Mouse (Mus musculus) heart, postnatal 0 days (tissue): ENCODE results near the gene Fam83g. TPM values are rescaled to one million over a fixed set of nuclear protein-coding genes. Genes with fewer than 3 reads are reported as not detected.
"Not testable (repeated sequence)": the region's sequence is repeated elsewhere in the genome, so short reads cannot be mapped to it uniquely, and the experiment has no call there.

Experiments used
- ATAC-seq: fragments of 200-750 bp; cut with Nextera tagmentation; 2 replicates; pipeline ENCODE4 v1.8.0; 2017; ENCODE audit warnings: low read depth, moderate number of reproducible peaks, moderate library complexity; ENCODE audit not compliant: insufficient read depth
- DNase-seq: peaks from one replicate; pipeline ENCODE4 v3.0.0-alpha.2; 2016; ENCODE audit warnings: low spot score
- H3K27ac ChIP-seq: fragments of 300-500 bp; sonication (generic); 2 replicates; pipeline ENCODE4 v1.5.1; 2014; ENCODE audit warnings: low read depth, mild to moderate bottlenecking
- H3K27me3 ChIP-seq: fragments of 300-500 bp; sonication (generic); 2 replicates; pipeline ENCODE4 v1.6.1; 2014; ENCODE audit warnings: low read length, mixed read lengths; ENCODE audit not compliant: control insufficient read depth, insufficient read depth
- H3K36me3 ChIP-seq: fragments of 300-500 bp; sonication (generic); replicated peaks from 2 replicates; pipeline ENCODE4 v1.6.1; 2014; ENCODE audit warnings: low read length, mixed read lengths; ENCODE audit not compliant: control insufficient read depth, insufficient read depth
- H3K4me1 ChIP-seq: fragments of 300-500 bp; sonication (generic); 2 replicates; pipeline ENCODE4 v1.6.1; 2014; ENCODE audit warnings: antibody characterized with exemption; ENCODE audit not compliant: control insufficient read depth, insufficient read depth
- H3K4me2 ChIP-seq: fragments of 300-500 bp; sonication (generic); 2 replicates; pipeline ENCODE4 v1.6.1; 2014; ENCODE audit warnings: low read depth, mild to moderate bottlenecking, low read length, moderate library complexity
- H3K4me3 ChIP-seq: fragments of 300-500 bp; sonication (generic); 2 replicates; pipeline ENCODE4 v1.5.1; 2014; ENCODE audit warnings: low read depth, low read length
- H3K9ac ChIP-seq: fragments of 300-500 bp; sonication (generic); replicated peaks from 2 replicates; pipeline ENCODE4 v1.6.1; 2014; ENCODE audit warnings: low read depth, low read length, mixed read lengths
- H3K9me3 ChIP-seq: fragments of 300-500 bp; sonication (generic); replicated peaks from 2 replicates; pipeline ENCODE4 v1.6.1; 2016; ENCODE audit warnings: low read length; ENCODE audit not compliant: control insufficient read depth
- CTCF ChIP-seq: IDR thresholded peaks from 2 replicates; pipeline ENCODE4 v1.5.1; 2016; ENCODE audit warnings: antibody characterized with exemption, control low read depth, low read depth
- EP300 ChIP-seq: IDR thresholded peaks from 2 replicates; pipeline ENCODE4 v1.6.1; 2016; ENCODE audit warnings: antibody characterized with exemption, low read depth
- WGBS: fragments of 180-500 bp; shearing (Covaris S2); extraction: QIAGEN DNeasy Blood & Tissue Kit; methylation state at CpG from one replicate; pipeline ENCODE4 v1.1.7; 2014; 5-methylcytosine and 5-hydroxymethylcytosine counted together
- polyA plus RNA-seq: library from polyadenylated mRNA; unstranded; fragments of >200 nt; fragmentation: Nextera tagmentation; extraction: Ambion mirVana; gene quantifications from 2 replicates; pipeline ENCODE4 v1.2.1, GENCODE M21; 2015
- total RNA-seq: library from RNA; depleted of rRNA; stranded (reverse); fragments of >200 nt; gene quantifications from 2 replicates; pipeline ENCODE4 v1.2.3, GENCODE M21; 2014; ENCODE audit warnings: low replicate concordance

Gene Fam83g
- total and polyA plus RNA-seq, 2 experiments from 2014 or later: 0.15 to 2.6 TPM

DNA sequence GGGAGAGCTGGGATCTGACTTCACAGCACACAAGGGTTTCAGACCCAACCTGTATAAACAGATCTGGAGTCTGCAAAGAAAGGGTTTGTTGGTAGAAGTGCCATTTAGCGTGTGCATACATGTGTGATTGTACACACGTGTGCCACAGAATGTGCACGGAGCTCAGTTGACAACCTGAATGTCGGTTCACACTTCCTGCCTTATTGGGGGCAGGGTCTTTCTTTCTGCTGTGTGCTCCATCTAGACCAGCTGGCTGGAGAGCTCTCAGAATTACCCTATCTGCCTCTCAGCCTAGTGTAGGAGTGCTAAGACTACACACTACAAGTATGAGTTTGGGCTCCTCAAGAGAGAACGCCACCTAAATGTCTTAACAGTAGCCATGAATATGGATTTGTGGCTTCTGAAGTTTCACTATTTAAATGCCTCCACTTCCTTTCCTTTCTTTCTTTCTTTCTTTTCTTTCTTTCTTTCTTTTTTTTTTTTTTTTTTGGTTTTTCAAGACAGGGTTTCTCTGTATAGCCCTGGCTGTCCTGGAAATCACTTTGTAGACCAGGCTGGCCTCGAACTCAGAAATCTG, 44.2 kb upstream of the Fam83g start:
- H3K9ac ChIP-seq: no peak overlapping the region
- no peak for TF ChIP-seq CTCF
- TF ChIP-seq EP300: no peak
- H3K9me3 ChIP-seq: no peaks in the 10 kb centered on the region
- no peak overlapping the region for H3K27ac ChIP-seq
- no peak for ATAC-seq
- no peaks in the 10 kb centered on the region for H3K4me1 ChIP-seq
- no peaks in the 10 kb centered on the region for H3K36me3 ChIP-seq
- DNase-seq: no peak
- H3K4me3 ChIP-seq: no peak overlapping the region
- 81% methylated on average over 6 of the region's 6 CpGs for WGBS
- 0 out of 2 replicates have a peak, but pooled peaks cover 3% of the 10 kb centered on the region for H3K27me3 ChIP-seq
- no peak overlapping the region for H3K4me2 ChIP-seq

DNA sequence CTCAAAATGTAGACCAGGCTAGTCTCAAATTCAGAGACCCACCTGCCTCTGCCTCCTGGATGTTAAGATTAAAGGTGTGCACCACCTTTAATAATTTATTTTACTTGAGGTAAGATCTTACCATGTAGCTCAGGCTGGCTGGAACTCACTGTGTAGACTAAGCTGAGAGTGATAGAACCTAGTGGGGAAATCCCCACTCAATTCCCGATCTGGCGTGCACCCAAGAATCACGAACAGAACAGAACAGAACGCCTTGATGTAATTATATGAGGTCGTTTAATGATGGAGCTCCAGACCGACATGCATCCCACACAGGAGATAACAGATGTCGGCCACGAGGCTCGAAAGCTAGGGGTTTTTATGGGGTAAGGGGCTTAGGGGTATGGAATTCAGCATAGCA, 43.3 kb upstream of the Fam83g start:
- ATAC-seq, H3K4me3 ChIP-seq, H3K27ac ChIP-seq, H3K4me1 ChIP-seq, DNase-seq, H3K4me2 ChIP-seq, H3K9me3 ChIP-seq, H3K9ac ChIP-seq, H3K36me3 ChIP-seq, H3K27me3 ChIP-seq: not testable (repeated sequence)
- WGBS: 35% methylated on average over 9 of the region's 9 CpGs

DNA sequence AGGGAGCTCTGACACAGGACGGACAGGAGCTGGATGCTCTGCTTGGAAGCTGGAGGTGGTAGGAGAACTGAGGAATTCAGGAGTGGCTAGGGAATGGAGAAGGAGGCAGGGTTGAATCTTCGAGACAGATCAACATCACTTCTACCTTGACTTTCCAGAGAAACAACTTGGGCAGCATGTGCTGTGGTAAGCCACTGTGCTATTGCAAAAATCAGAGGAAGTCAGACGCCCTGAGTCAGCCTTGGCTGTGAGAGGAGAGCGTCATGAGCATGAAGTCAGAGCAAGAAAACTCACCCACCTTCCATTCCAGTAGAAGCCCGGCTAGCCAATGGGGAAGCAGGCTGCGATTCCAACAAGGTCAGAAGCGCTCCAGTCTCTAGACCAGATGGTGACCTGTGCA, 41.8 kb upstream of the Fam83g start:
- H3K4me3 ChIP-seq: no peak overlapping the region
- H3K4me2 ChIP-seq: no peak overlapping the region
- no peak overlapping the region for H3K27ac ChIP-seq
- TF ChIP-seq CTCF: no peak
- TF ChIP-seq EP300: no peak
- no peaks in the 10 kb centered on the region for H3K4me1 ChIP-seq
- H3K9me3 ChIP-seq: no peaks in the 10 kb centered on the region
- H3K9ac ChIP-seq: no peak overlapping the region
- H3K36me3 ChIP-seq: no peaks in the 10 kb centered on the region
- H3K27me3 ChIP-seq: no peaks in the 10 kb centered on the region
- no peak for DNase-seq
- WGBS: 77% methylated on average over 7 of the region's 7 CpGs
- no peak for ATAC-seq

- no peak for ATAC-seq
- no peak overlapping the region for H3K4me2 ChIP-seq
- no peak for DNase-seq
- no peak overlapping the region for H3K27ac ChIP-seq
- H3K4me1 ChIP-seq: no peaks in the 10 kb centered on the region
- no peaks in the 10 kb centered on the region for H3K27me3 ChIP-seq
- no peak overlapping the region for H3K4me3 ChIP-seq
- no peaks in the 10 kb centered on the region for H3K36me3 ChIP-seq
- TF ChIP-seq CTCF (no peak), EP300 (no peak)
- 74% methylated on average over 5 of the region's 5 CpGs for WGBS
- no peak overlapping the region for H3K9ac ChIP-seq
- no peaks in the 10 kb centered on the region for H3K9me3 ChIP-seq
Observed at GRCm38 (mm10) chr11:61643184-61643961, 40.5 kb upstream of the Fam83g start.

DNA sequence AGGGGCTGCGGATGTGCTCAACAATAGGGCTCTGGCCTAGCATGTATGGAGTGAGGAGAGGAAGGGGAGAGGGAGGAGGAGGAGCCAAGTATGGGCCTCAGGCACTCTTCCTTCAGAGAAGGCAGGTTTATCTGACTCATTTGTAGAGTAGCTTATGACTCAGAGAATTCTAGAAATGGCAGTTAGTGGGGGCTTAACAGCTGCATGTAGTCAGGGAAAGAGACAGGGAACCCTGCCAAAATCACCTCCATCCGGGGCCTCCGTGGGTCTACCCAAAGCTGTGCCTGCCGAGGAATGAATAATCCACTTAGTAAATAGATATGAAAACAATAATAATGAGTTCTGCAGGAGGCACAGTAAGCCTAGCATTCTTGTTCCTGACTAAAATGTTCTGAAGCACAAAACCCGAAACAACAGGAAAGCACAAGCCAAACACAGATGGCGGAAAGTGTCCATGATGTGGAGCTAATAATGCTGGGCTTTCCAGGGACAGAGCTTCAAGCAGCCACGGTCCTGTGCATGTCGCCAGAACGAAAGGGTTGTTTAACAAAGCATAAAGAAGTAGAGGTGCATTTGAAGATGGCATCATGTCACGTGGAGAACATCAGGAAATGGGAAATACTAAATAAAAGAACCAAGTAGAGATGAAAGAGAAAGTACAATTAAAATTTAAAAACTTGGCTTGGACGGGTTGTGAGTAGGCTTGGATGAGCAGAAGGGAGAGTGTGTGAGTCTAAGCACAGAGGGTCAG, 39.1 kb upstream of the Fam83g start:
- 46% methylated on average over 11 of the region's 11 CpGs for WGBS
- DNase-seq (peak; percentile 26), ATAC-seq (peak; percentile 51; the same call in 1 of the 2 replicates)
- Histone ChIP-seq H3K4me3 (no peak overlapping the region), H3K9ac (no peak overlapping the region), H3K27ac (peak overlapping the region; percentile 33; the same call in 1 of the 2 replicates), H3K9me3 (no peaks in the 10 kb centered on the region), H3K4me2 (no peak overlapping the region), H3K36me3 (no peaks in the 10 kb centered on the region), H3K27me3 (no peaks in the 10 kb centered on the region), H3K4me1 (no peaks in the 10 kb centered on the region)
- no peak for TF ChIP-seq EP300
